Mouse (Mus musculus) ovary, postnatal 10 days (tissue): ENCODE measurements around the gene Gm14085.

ENCODE experiments used
- DNase-seq: peaks from one replicate; pipeline ENCODE4 v3.0.0; 2022; ENCODE audit warnings: low spot score

The Gm14085 gene

GRCm38 (mm10) chr2:122561221-122561620 lies 76.5 kb downstream of the Gm14085 start:
- DNase-seq = no peak

- no peak for DNase-seq
These were observed 77.5 kb downstream of the Gm14085 start for GRCm38 (mm10) chr2:122562251-122562650.

GRCm38 (mm10) chr2:122569439-122569838 lies 84.7 kb downstream of the Gm14085 start:
- peak; percentile 24 for DNase-seq

- no peak for DNase-seq
These were observed 85.7 kb downstream of the Gm14085 start for GRCm38 (mm10) chr2:122570430-122570829.

GRCm38 (mm10) chr2:122571326-122571725 lies 86.6 kb downstream of the Gm14085 start:
- DNase-seq = no peak

- no peak for DNase-seq
These were observed 87.7 kb downstream of the Gm14085 start for GRCm38 (mm10) chr2:122572438-122572837.

- no peak for DNase-seq
These were observed 90.7 kb downstream of the Gm14085 start for GRCm38 (mm10) chr2:122575470-122575869.

- no peak for DNase-seq
These were observed 91.6 kb downstream of the Gm14085 start for GRCm38 (mm10) chr2:122576295-122576694.

- no peak for DNase-seq
These were observed 92.6 kb downstream of the Gm14085 start for GRCm38 (mm10) chr2:122577316-122577715.
